Mouse (Mus musculus) Patski (cell line): ENCODE data around the gene Ercc6l2. TPM values are rescaled to one million over a fixed set of nuclear protein-coding genes. Genes with fewer than 3 reads are reported as not detected.

Source experiments
- ATAC-seq: fragments of 100-300 bp; one replicate; pipeline ENCODE4 v1.8.0; 2021
- CTCF ChIA-PET: fragments of 350-600 bp; sonication (Branson Sonifier 250); formaldehyde crosslinking; loops from one replicate; lab custom pipeline; 2022; ENCODE audit warnings: inconsistent platforms; lab: Charles Lee
- POLR2A ChIA-PET: fragments of 350-600 bp; sonication (Branson Sonifier 250); formaldehyde crosslinking; loops from one replicate; lab custom pipeline; 2022; ENCODE audit warnings: antibody characterized with exemption, inconsistent platforms; lab: Charles Lee
- DNase-seq: peaks from one replicate; pipeline ENCODE4 v3.0.0-alpha.2; 2011; ENCODE audit warnings: low read depth, low spot score
- H3K27me3 ChIP-seq: fragments of 371-371 bp; one replicate; pipeline ENCODE4 v1.5.1; 2021
- CTCF ChIP-seq: fragments of 100-300 bp; IDR thresholded peaks from one replicate; pipeline ENCODE4 v1.5.1; 2021
- in situ Hi-C: fragments of 300-500 bp; cut with MboI; formaldehyde crosslinking; loops from 3 replicates; pipeline ENCODE4 v1.11.1; 2018; ENCODE audit warnings: low pct_unique_long_range_greater_than_20kb, mixed read lengths
- polyA plus RNA-seq: library from polyadenylated mRNA; unstranded; gene quantifications from one replicate; pipeline ENCODE4 v1.2.3, GENCODE M21; 2021

Ercc6l2 gene
- polyA plus RNA-seq, 1 experiment from 2014 or later = 22.5 TPM

- no peak for DNase-seq
- ChIA-PET POLR2A (no interaction called here), CTCF (interaction anchor here (1.7 kb wide), 1 partner anchor 19 kb away, joined by 5 read pairs; no protein-coding TSS in a partner anchor)
- in situ Hi-C loops = no loop called here
- no peaks in the 10 kb centered on the region for H3K27me3 ChIP-seq
- no peak for ATAC-seq
- no peak for TF ChIP-seq CTCF
Measured at GRCm38 (mm10) chr13:63879864-63880141, 64.8 kb downstream of the Ercc6l2 start.

DNA sequence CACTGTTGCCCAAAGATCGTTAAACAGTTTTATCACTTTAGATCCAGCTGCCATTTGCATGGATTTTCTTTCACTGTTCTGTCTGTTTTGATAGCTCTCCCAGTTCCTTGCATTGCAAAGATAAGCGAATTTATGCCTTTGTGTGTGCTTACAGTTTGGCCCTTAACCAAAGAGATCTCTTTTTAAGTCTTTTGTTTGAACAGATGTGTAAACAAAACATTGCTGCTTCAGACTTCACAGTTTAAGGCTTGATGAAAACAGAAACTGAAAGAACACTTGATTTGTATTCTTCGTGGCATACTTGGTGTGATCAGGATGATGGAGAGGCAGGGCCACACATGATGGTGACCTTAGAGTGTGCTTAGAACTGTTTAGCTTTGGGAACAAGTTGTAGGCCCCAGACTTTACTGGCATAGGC, 70.5 kb downstream of the Ercc6l2 start:
- ChIA-PET POLR2A (no interaction called here), CTCF (interaction anchor here (1.5 kb wide), 1 partner anchor 10 kb away, joined by 5 read pairs; no protein-coding TSS in a partner anchor)
- no peak for ATAC-seq
- no peak for DNase-seq
- no peaks in the 10 kb centered on the region for H3K27me3 ChIP-seq
- in situ Hi-C loops = no loop called here
- TF ChIP-seq CTCF = no peak

DNA sequence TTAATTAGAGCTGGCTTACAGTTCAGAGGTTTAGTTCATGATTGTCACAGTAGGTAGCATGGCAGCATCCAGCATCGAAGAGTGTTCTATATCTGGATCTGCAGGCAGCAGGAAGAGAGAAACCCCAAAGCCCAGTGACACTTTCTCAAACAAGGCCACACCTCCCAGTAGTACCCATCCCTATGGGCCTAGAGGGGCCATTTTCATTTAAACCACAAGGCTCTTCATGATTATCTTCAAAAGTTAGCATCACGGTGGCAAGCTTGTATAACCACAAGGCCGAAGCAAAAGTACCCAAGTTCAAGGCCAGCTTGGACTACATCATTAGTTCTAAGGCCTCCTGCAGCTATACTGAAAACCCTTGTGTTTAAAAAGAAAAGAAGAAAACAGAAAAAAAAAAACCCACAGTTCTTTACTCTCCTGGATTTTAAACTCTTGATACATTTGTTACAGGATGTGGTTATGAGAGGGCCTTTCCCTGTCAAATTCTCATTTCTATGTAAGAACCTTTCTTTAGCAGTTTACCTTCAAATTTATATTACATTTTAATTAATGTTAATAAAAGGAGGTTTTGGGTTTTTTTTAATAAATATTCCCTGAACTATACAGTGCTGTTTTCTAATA, 71.5 kb downstream of the Ercc6l2 start:
- no peaks in the 10 kb centered on the region for H3K27me3 ChIP-seq
- in situ Hi-C loops = no loop called here
- CTCF ChIA-PET = no interaction called here
- POLR2A ChIA-PET = no interaction called here
- ATAC-seq = no peak
- TF ChIP-seq CTCF = no peak
- DNase-seq = no peak

GRCm38 (mm10) chr13:63900679-63901302, 85.8 kb downstream of the Ercc6l2 start:
- CTCF ChIA-PET = no interaction called here
- no peaks in the 10 kb centered on the region for H3K27me3 ChIP-seq
- DNase-seq = no peak
- no peak for TF ChIP-seq CTCF
- POLR2A ChIA-PET = no interaction called here
- in situ Hi-C loops = no loop called here
- no peak for ATAC-seq

GRCm38 (mm10) chr13:63901303-63901713, 86.3 kb downstream of the Ercc6l2 start:
- no peaks in the 10 kb centered on the region for H3K27me3 ChIP-seq
- no peak for DNase-seq
- no peak for ATAC-seq
- ChIA-PET CTCF (interaction anchor here (1.8 kb wide), 1 partner anchor 11 kb away, joined by 5 read pairs; no protein-coding TSS in a partner anchor), POLR2A (no interaction called here)
- TF ChIP-seq CTCF = no peak
- in situ Hi-C loops = no loop called here

GRCm38 (mm10) chr13:63901714-63902597, 86.9 kb downstream of the Ercc6l2 start:
- TF ChIP-seq CTCF = no peak
- in situ Hi-C loops = no loop called here
- ATAC-seq = no peak
- DNase-seq = no peak
- ChIA-PET POLR2A (no interaction called here), CTCF (interaction anchor here (1.8 kb wide), 1 partner anchor 12 kb away, joined by 5 read pairs; no protein-coding TSS in a partner anchor)
- no peaks in the 10 kb centered on the region for H3K27me3 ChIP-seq

DNA sequence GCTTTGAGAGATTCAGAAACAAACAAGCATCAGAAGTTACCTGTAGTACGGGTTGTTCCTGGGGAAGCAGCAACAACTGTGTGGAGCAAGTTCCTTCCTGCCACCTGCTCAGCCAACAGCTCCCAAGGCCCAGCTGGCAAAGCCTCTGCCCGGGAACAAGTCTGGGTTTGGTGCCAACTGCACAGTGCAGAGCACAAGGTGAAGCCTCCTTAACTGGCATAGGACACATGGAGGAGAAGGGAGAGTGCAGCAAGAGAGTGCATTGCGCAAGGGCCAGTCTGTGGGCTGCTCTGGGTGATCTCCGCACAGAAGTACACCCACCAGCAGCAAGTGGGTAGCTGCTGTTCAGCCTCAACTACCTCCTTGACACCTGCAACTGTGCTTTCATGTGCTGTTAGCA, 91.5 kb downstream of the Ercc6l2 start:
- ATAC-seq (no peak), DNase-seq (no peak)
- TF ChIP-seq CTCF = no peak
- ChIA-PET POLR2A (no interaction called here), CTCF (no interaction called here)
- in situ Hi-C loops = no loop called here
- H3K27me3 ChIP-seq = no peaks in the 10 kb centered on the region

GRCm38 (mm10) chr13:63907437-63907836, 92.4 kb downstream of the Ercc6l2 start:
- no peak for TF ChIP-seq CTCF
- ATAC-seq (no peak), DNase-seq (no peak)
- in situ Hi-C loops = no loop called here
- ChIA-PET POLR2A (no interaction called here), CTCF (no interaction called here)
- H3K27me3 ChIP-seq = no peaks in the 10 kb centered on the region

GRCm38 (mm10) chr13:63910141-63910804, 95.2 kb downstream of the Ercc6l2 start:
- ATAC-seq (no peak), DNase-seq (no peak)
- POLR2A ChIA-PET = no interaction called here
- in situ Hi-C loops = no loop called here
- TF ChIP-seq CTCF = no peak
- H3K27me3 ChIP-seq = no peaks in the 10 kb centered on the region
- CTCF ChIA-PET = interaction anchor here (0.8 kb wide), 1 partner anchor 11 kb away, joined by 3 read pairs; no protein-coding TSS in a partner anchor

DNA sequence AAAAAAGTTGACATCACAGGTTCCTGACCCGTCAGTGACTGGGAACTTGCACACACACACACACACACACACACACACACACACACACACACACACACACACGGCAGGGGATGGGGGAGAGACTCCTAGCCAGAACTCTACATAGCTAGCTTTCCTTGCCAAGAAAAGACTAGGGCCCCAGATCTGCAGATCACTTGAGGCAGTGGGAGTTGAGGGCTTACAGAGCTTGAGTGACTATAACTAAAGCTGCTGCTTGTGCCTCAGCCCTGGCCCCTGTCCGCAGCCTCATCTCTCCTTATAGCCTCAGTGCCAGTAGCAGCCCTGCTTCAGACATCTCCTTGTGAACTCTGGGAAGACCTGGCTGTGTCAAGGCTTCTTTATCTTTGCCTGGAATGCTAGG, 96.6 kb downstream of the Ercc6l2 start:
- no peak for DNase-seq
- ChIA-PET CTCF (no interaction called here), POLR2A (interaction anchor here (0.9 kb wide), 1 partner anchor 17 kb away, joined by 3 read pairs; no protein-coding TSS in a partner anchor)
- no peak for ATAC-seq
- no peak for TF ChIP-seq CTCF
- H3K27me3 ChIP-seq = no peaks in the 10 kb centered on the region
- in situ Hi-C loops = no loop called here
